Mouse (Mus musculus) forebrain, embryonic 11.5 days (tissue): ENCODE data around the gene Agtpbp1. TPM values are rescaled to one million over a fixed set of nuclear protein-coding genes. Genes with fewer than 3 reads are reported as not detected.
A peak's percentile ranks its signal among the peaks of the same experiment; 100 is the strongest.

Experiments used
- ATAC-seq: fragments of 200-750 bp; cut with Nextera tagmentation; replicated peaks from 2 replicates; pipeline ENCODE4 v1.8.0; 2017; ENCODE audit warnings: moderate TSS enrichment; ENCODE audit not compliant: low FRiP score
- DNase-seq: peaks from one replicate; pipeline ENCODE4 v3.0.0-alpha.2; 2017; ENCODE audit warnings: low spot score
- H3K27ac ChIP-seq: fragments of 300-500 bp; sonication (generic); 2 replicates; pipeline ENCODE4 v1.5.1; 2014; ENCODE audit warnings: low read depth, low read length
- H3K27me3 ChIP-seq: fragments of 300-500 bp; sonication (generic); 2 replicates; pipeline ENCODE4 v1.6.1; 2014; ENCODE audit warnings: mild to moderate bottlenecking, low read length, mixed read lengths; ENCODE audit not compliant: control insufficient read depth, insufficient read depth
- H3K36me3 ChIP-seq: fragments of 300-500 bp; sonication (generic); 2 replicates; pipeline ENCODE4 v1.6.1; 2014; ENCODE audit warnings: mild to moderate bottlenecking, low read length, moderate library complexity, mixed read lengths; ENCODE audit not compliant: control insufficient read depth, insufficient read depth
- H3K4me1 ChIP-seq: fragments of 300-500 bp; sonication (generic); replicated peaks from 2 replicates; pipeline ENCODE4 v1.6.1; 2014; ENCODE audit warnings: low read length, mixed read lengths; ENCODE audit not compliant: control insufficient read depth, insufficient read depth
- H3K4me2 ChIP-seq: fragments of 300-500 bp; sonication (generic); 2 replicates; pipeline ENCODE4 v1.6.1; 2014; ENCODE audit warnings: low read depth, mild to moderate bottlenecking, low read length, moderate library complexity, mixed read lengths; ENCODE audit not compliant: severe bottlenecking
- H3K4me3 ChIP-seq: fragments of 300-500 bp; sonication (generic); 2 replicates; pipeline ENCODE4 v1.5.1; 2014; ENCODE audit warnings: low read depth, low read length
- H3K9ac ChIP-seq: fragments of 300-500 bp; sonication (generic); 2 replicates; pipeline ENCODE4 v1.6.1; 2014; ENCODE audit warnings: low read length
- H3K9me3 ChIP-seq: fragments of 300-500 bp; sonication (generic); 2 replicates; pipeline ENCODE4 v1.6.1; 2016; ENCODE audit warnings: low read length, mixed read lengths; ENCODE audit not compliant: control insufficient read depth
- WGBS: fragments of 180-500 bp; shearing (Covaris S2); extraction: QIAGEN DNeasy Blood & Tissue Kit; methylation state at CpG from one replicate; pipeline ENCODE4 v1.1.7; 2014; 5-methylcytosine and 5-hydroxymethylcytosine counted together
- polyA plus RNA-seq: library from polyadenylated mRNA; unstranded; fragments of >200 nt; fragmentation: Nextera tagmentation; extraction: Ambion mirVana; gene quantifications from 2 replicates; pipeline ENCODE4 v1.2.1, GENCODE M21; 2014

Gene Agtpbp1
- polyA plus RNA-seq, 1 experiment from 2014 or later, result 21.0 TPM

GRCm38 (mm10) chr13:59495839-59496238 is 89.2 kb downstream of the Agtpbp1 start:
- H3K9me3 ChIP-seq, result no peaks in the 10 kb centered on the region
- H3K36me3 ChIP-seq, result no peaks in the 10 kb centered on the region
- no peaks in the 10 kb centered on the region for H3K4me1 ChIP-seq
- DNase-seq (peak; percentile 54), ATAC-seq (no peak)
- no peak overlapping the region for H3K4me2 ChIP-seq
- 27% methylated on average over 8 of the region's 8 CpGs for WGBS
- H3K27me3 ChIP-seq, result no peaks in the 10 kb centered on the region
- no peak overlapping the region for H3K27ac ChIP-seq
- H3K9ac ChIP-seq, result no peak overlapping the region
- H3K4me3 ChIP-seq, result no peak overlapping the region

- no peaks in the 10 kb centered on the region for H3K9me3 ChIP-seq
- no peak for DNase-seq
- no peak for ATAC-seq
- H3K27me3 ChIP-seq, result no peaks in the 10 kb centered on the region
- H3K36me3 ChIP-seq, result no peaks in the 10 kb centered on the region
- no peak overlapping the region for H3K27ac ChIP-seq
- no peak overlapping the region for H3K4me2 ChIP-seq
- WGBS, result 85% methylated on average over 5 of the region's 5 CpGs
- H3K4me3 ChIP-seq, result no peak overlapping the region
- no peak overlapping the region for H3K9ac ChIP-seq
- no peaks in the 10 kb centered on the region for H3K4me1 ChIP-seq
Measured at GRCm38 (mm10) chr13:59494619-59495262, 90.3 kb downstream of the Agtpbp1 start.

- DNase-seq, result no peak
- Histone ChIP-seq H3K9me3 (no peaks in the 10 kb centered on the region), H3K9ac (no peak overlapping the region), H3K4me1 (no peaks in the 10 kb centered on the region), H3K4me3 (no peak overlapping the region), H3K27ac (no peak overlapping the region), H3K27me3 (no peaks in the 10 kb centered on the region), H3K36me3 (no peaks in the 10 kb centered on the region), H3K4me2 (no peak overlapping the region)
- 75% methylated on average over 4 of the region's 4 CpGs for WGBS
- no peak for ATAC-seq
Measured at GRCm38 (mm10) chr13:59490726-59491125, 94.3 kb downstream of the Agtpbp1 start.

- no peaks in the 10 kb centered on the region for H3K27me3 ChIP-seq
- H3K4me1 ChIP-seq, result no peaks in the 10 kb centered on the region
- 64% methylated on average over 2 of the region's 2 CpGs for WGBS
- ATAC-seq, result no peak
- no peaks in the 10 kb centered on the region for H3K36me3 ChIP-seq
- no peak for DNase-seq
- no peaks in the 10 kb centered on the region for H3K9me3 ChIP-seq
- no peak overlapping the region for H3K4me3 ChIP-seq
- H3K9ac ChIP-seq, result no peak overlapping the region
- H3K4me2 ChIP-seq, result no peak overlapping the region
- no peak overlapping the region for H3K27ac ChIP-seq
Measured at GRCm38 (mm10) chr13:59489143-59489542, 95.9 kb downstream of the Agtpbp1 start.

GRCm38 (mm10) chr13:59487287-59487686 is 97.7 kb downstream of the Agtpbp1 start:
- Histone ChIP-seq H3K36me3 (no peaks in the 10 kb centered on the region), H3K9ac (no peak overlapping the region), H3K4me2 (no peak overlapping the region), H3K9me3 (no peaks in the 10 kb centered on the region), H3K4me3 (no peak overlapping the region), H3K27me3 (no peaks in the 10 kb centered on the region), H3K27ac (no peak overlapping the region), H3K4me1 (no peaks in the 10 kb centered on the region)
- 90% methylated on average over 8 of the region's 8 CpGs for WGBS
- ATAC-seq, result no peak
- no peak for DNase-seq

GRCm38 (mm10) chr13:59486243-59486642 is 98.8 kb downstream of the Agtpbp1 start:
- DNase-seq (no peak), ATAC-seq (no peak)
- WGBS, result 94% methylated on average over 5 of the region's 5 CpGs
- Histone ChIP-seq H3K9ac (no peak overlapping the region), H3K4me2 (no peak overlapping the region), H3K4me1 (no peaks in the 10 kb centered on the region), H3K27ac (no peak overlapping the region), H3K27me3 (no peaks in the 10 kb centered on the region), H3K9me3 (no peaks in the 10 kb centered on the region), H3K36me3 (no peaks in the 10 kb centered on the region), H3K4me3 (no peak overlapping the region)

GRCm38 (mm10) chr13:59485456-59485855 is 99.6 kb downstream of the Agtpbp1 start:
- ATAC-seq (no peak), DNase-seq (no peak)
- Histone ChIP-seq H3K4me3 (no peak overlapping the region), H3K27me3 (no peaks in the 10 kb centered on the region), H3K27ac (no peak overlapping the region), H3K4me1 (no peaks in the 10 kb centered on the region), H3K9ac (no peak overlapping the region), H3K36me3 (no peaks in the 10 kb centered on the region), H3K9me3 (no peaks in the 10 kb centered on the region), H3K4me2 (no peak overlapping the region)
- 90% methylated on average over 7 of the region's 7 CpGs for WGBS

- DNase-seq (no peak), ATAC-seq (no peak)
- WGBS, result 90% methylated on average over 4 of the region's 4 CpGs
- Histone ChIP-seq H3K9ac (no peak overlapping the region), H3K36me3 (no peaks in the 10 kb centered on the region), H3K9me3 (no peaks in the 10 kb centered on the region), H3K4me1 (no peaks in the 10 kb centered on the region), H3K27ac (no peak overlapping the region), H3K27me3 (no peaks in the 10 kb centered on the region), H3K4me3 (no peak overlapping the region), H3K4me2 (no peak overlapping the region)
Measured at GRCm38 (mm10) chr13:59481484-59481855, 103.6 kb downstream of the Agtpbp1 start.
